Mouse (Mus musculus) liver, embryonic 11.5 days (tissue): ENCODE measurements around the gene Pemt. TPM values are rescaled to one million over a fixed set of nuclear protein-coding genes. Genes with fewer than 3 reads are reported as not detected.
A peak's percentile ranks its signal among the peaks of the same experiment; 100 is the strongest.

Experiments used
- ATAC-seq: fragments of 200-750 bp; cut with Nextera tagmentation; replicated peaks from 2 replicates; pipeline ENCODE4 v1.8.0; 2017; ENCODE audit warnings: moderate number of reproducible peaks, mild to moderate bottlenecking, moderate TSS enrichment, moderate library complexity; ENCODE audit not compliant: low FRiP score
- DNase-seq: peaks from one replicate; pipeline ENCODE4 v3.0.0-alpha.2; 2017; ENCODE audit warnings: low spot score
- H3K27ac ChIP-seq: fragments of 300-500 bp; sonication (generic); 2 replicates; pipeline ENCODE4 v1.5.1; 2014; ENCODE audit warnings: mild to moderate bottlenecking, low read depth, low read length, control low read depth
- H3K27me3 ChIP-seq: fragments of 300-500 bp; sonication (generic); replicated peaks from 2 replicates; pipeline ENCODE4 v1.6.1; 2014; ENCODE audit warnings: low read length, mixed read lengths; ENCODE audit not compliant: control insufficient read depth, insufficient read depth
- H3K36me3 ChIP-seq: fragments of 300-500 bp; sonication (generic); 2 replicates; pipeline ENCODE4 v1.6.1; 2014; ENCODE audit warnings: mild to moderate bottlenecking, low read length, moderate library complexity, mixed read lengths; ENCODE audit not compliant: control insufficient read depth, insufficient read depth
- H3K4me1 ChIP-seq: fragments of 300-500 bp; sonication (generic); replicated peaks from 2 replicates; pipeline ENCODE4 v1.6.1; 2014; ENCODE audit warnings: low read length, mixed read lengths; ENCODE audit not compliant: control insufficient read depth, insufficient read depth
- H3K4me2 ChIP-seq: fragments of 300-500 bp; sonication (generic); 2 replicates; pipeline ENCODE4 v1.6.1; 2014; ENCODE audit warnings: mild to moderate bottlenecking, control low read depth, moderate library complexity
- H3K4me3 ChIP-seq: fragments of 300-500 bp; sonication (generic); 2 replicates; pipeline ENCODE4 v1.5.1; 2014; ENCODE audit warnings: low read depth, low read length, control low read depth
- H3K9ac ChIP-seq: fragments of 300-500 bp; sonication (generic); 2 replicates; pipeline ENCODE4 v1.6.1; 2014; ENCODE audit warnings: low read depth, low read length, control low read depth
- H3K9me3 ChIP-seq: fragments of 300-500 bp; sonication (generic); 2 replicates; pipeline ENCODE4 v1.6.1; 2016; ENCODE audit warnings: low read length, inconsistent platforms, mixed read lengths; ENCODE audit not compliant: control insufficient read depth
- WGBS: fragments of 180-500 bp; shearing (Covaris S2); extraction: QIAGEN DNeasy Blood & Tissue Kit; methylation state at CpG from one replicate; pipeline ENCODE4 v1.1.7; 2014; 5-methylcytosine and 5-hydroxymethylcytosine counted together
- polyA plus RNA-seq: library from polyadenylated mRNA; unstranded; fragments of >200 nt; fragmentation: Nextera tagmentation; extraction: Ambion mirVana; gene quantifications from 2 replicates; pipeline ENCODE4 v1.2.1, GENCODE M21; 2014

Gene Pemt
- polyA plus RNA-seq, 1 experiment from 2014 or later: 9.4 TPM

DNA sequence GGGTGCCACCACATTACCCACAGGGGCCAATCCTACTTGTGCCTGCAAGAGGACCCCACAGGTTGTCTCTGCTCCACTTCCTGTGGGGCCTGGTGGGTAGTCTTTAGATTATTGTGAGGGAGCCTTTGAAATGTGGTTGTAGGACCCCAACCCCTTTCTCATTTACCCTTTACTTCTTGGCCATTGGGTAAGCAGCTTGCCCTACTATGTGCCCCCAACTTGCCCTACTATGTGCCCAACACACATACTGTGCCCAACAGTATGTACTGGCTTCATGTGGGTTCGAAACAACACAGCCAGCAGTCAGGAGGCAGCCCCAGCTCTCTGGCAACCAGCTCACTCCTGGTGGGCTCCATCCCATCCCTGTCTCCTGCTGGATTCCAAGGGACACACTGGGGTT, 78.5 kb downstream of the Pemt start:
- ATAC-seq (no peak), DNase-seq (no peak)
- Histone ChIP-seq H3K9me3 (no peaks in the 10 kb centered on the region), H3K4me3 (no peak overlapping the region), H3K9ac (no peak overlapping the region), H3K27me3 (peaks cover 17% of the 10 kb centered on the region), H3K4me2 (no peak overlapping the region), H3K36me3 (no peaks in the 10 kb centered on the region), H3K4me1 (peaks cover 25% of the 10 kb centered on the region), H3K27ac (no peak overlapping the region)
- WGBS: 90% methylated on average over 1 of the region's 1 CpGs

DNA sequence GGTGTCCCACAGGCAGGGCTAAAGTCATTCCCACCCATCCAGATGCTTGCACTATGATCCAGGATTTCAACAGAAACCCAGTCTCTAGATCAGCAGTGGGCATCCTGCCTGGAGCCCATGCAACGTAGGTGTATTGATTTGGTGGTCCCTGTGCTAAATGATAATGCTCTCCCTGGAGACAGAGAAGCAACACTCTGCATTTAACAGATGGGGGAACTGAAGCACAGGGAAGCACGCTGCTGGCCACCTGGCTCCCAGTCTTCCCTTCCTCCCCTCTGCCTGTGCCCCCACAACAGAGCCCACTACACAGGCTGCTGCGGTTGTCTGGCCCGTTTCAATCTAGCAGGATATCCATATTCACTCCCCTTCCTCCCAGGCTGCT, 80.2 kb downstream of the Pemt start:
- Histone ChIP-seq H3K27ac (no peak overlapping the region), H3K4me3 (no peak overlapping the region), H3K36me3 (peaks cover 2% of the 10 kb centered on the region; the same call in 1 of the 2 replicates), H3K27me3 (peaks cover 17% of the 10 kb centered on the region), H3K4me1 (peaks cover 25% of the 10 kb centered on the region), H3K9me3 (no peaks in the 10 kb centered on the region), H3K4me2 (peak overlapping the region; percentile 33), H3K9ac (no peak overlapping the region)
- no peak for DNase-seq
- no peak for ATAC-seq
- WGBS: 47% methylated on average over 4 of the region's 4 CpGs

DNA sequence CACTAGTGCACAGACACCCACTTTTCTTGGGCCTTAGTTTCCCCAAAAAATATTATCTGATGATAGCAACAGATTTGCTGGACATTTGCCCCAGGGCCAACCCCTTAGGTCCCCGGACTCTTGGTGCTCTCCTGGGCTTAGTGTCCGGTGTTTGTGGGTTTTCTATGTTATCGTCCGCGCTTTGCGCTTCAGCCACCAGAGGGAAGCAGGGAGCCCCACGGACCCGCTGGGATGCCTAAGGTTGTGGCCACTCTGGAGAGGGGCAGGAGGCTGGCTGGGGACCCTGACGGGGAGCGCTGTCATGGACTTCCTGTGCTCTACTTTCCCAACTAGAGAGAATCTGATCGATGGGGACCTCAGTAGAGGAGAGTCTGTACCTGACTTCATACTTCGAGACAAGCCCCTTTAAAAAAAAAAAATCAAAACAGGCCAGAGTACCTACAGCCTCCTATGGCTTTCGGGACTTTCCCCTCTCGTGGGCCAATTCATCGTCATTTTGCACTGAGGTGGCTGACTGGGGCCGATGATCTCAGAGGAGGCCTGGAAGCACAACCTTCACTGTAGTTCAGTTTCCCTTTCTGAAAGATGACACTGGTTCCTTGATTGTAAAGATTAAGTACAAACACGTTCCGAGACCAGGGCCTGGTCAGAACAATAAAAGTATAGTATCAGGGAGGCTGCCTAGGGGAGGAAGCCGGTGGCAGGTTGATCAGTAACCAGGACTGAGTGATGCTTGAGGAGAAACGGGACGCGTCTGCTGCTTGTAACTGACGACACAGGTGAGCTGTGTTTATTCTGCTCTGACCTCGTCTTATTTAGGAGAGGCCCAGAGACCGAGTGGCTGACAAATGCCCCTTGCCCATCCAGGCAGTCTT, 80.8 kb downstream of the Pemt start:
- peaks cover 7% of the 10 kb centered on the region; the same call in 1 of the 2 replicates for H3K36me3 ChIP-seq
- no peaks in the 10 kb centered on the region for H3K9me3 ChIP-seq
- peak overlapping the region; percentile 95 for H3K4me2 ChIP-seq
- peaks cover 28% of the 10 kb centered on the region for H3K4me1 ChIP-seq
- H3K4me3 ChIP-seq: peak overlapping the region; percentile 58
- H3K9ac ChIP-seq: peak overlapping the region; percentile 38
- peaks cover 17% of the 10 kb centered on the region for H3K27me3 ChIP-seq
- DNase-seq (peak; percentile 78), ATAC-seq (peak; percentile 78)
- H3K27ac ChIP-seq: peak overlapping the region; percentile 19; the same call in 1 of the 2 replicates
- 29% methylated on average over 25 of the region's 25 CpGs for WGBS

DNA sequence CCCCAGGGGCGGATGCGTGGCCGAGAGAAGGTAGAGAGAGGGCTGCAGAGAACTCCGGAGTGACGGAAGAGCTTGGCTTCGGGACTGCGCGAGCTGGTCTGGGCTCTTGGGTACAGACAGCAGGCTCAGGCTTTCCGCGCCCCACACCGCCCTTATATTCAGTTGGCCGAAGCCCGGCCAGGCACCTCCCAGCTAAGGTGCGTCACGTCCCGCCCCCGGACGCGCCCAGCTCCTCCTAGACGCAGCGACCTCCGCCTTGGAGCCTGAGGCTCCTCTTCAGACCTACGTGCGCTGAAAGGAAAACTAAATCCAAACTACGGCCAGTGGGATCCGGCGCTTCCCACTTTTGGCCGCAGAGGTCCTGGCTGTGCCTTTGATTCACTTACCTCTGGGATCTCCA, 81.5 kb downstream of the Pemt start, which contains the start of gene Rasd1:
Gene Rasd1, minus strand, starts transcription at position 127 of the 400 bp plus-strand sequence.
- Histone ChIP-seq H3K27me3 (peaks cover 17% of the 10 kb centered on the region), H3K9ac (peak within 1 kb of the TSS; percentile 38), H3K4me1 (peaks cover 29% of the 10 kb centered on the region), H3K4me2 (peak within 1 kb of the TSS; percentile 95), H3K36me3 (peaks cover 8% of the 10 kb centered on the region; the same call in 1 of the 2 replicates), H3K27ac (peak within 1 kb of the TSS; percentile 19; the same call in 1 of the 2 replicates), H3K4me3 (peak within 1 kb of the TSS; percentile 58), H3K9me3 (no peaks in the 10 kb centered on the region)
- DNase-seq: peak; percentile 75
- peak; percentile 91 for ATAC-seq
- under 1% methylated on average over 28 of the region's 28 CpGs for WGBS

DNA sequence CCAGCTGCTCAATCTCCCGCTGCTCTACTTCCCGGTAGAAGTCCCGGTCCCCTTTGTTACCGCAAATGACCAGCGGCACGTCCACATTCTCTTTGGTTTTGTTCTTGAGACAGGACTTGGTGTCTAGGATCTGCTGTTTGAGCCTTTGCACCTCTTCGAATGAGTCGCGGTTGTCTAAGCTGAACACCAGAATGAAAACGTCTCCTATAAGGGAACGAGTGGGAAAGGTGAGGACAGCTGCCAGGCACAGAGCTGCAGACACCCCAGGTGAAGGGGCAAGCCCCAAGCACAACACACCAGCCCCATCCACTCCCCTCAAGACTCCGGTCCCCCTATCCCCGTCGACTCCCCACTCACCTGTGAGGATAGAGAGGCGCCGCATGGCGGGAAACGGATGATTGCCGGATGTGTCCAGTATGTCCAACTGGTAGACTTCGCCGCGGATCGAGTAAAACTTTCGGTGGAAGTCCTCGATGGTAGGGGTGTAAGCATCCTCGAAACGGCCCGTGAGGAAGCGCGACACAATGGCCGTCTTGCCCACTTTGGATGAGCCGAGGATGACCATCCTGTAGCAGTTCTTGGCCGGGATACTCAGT, 82.0 kb downstream of the Pemt start:
- Histone ChIP-seq H3K4me3 (peak overlapping the region; percentile 58), H3K4me2 (peak overlapping the region; percentile 95), H3K4me1 (peaks cover 29% of the 10 kb centered on the region), H3K9me3 (no peaks in the 10 kb centered on the region), H3K27me3 (peaks cover 17% of the 10 kb centered on the region), H3K36me3 (peaks cover 8% of the 10 kb centered on the region; the same call in 1 of the 2 replicates), H3K27ac (no peak overlapping the region), H3K9ac (peak overlapping the region; percentile 38)
- WGBS: 3% methylated on average over 33 of the region's 33 CpGs
- ATAC-seq: peak; percentile 6; the same call in 1 of the 2 replicates
- peak; percentile 44 for DNase-seq

DNA sequence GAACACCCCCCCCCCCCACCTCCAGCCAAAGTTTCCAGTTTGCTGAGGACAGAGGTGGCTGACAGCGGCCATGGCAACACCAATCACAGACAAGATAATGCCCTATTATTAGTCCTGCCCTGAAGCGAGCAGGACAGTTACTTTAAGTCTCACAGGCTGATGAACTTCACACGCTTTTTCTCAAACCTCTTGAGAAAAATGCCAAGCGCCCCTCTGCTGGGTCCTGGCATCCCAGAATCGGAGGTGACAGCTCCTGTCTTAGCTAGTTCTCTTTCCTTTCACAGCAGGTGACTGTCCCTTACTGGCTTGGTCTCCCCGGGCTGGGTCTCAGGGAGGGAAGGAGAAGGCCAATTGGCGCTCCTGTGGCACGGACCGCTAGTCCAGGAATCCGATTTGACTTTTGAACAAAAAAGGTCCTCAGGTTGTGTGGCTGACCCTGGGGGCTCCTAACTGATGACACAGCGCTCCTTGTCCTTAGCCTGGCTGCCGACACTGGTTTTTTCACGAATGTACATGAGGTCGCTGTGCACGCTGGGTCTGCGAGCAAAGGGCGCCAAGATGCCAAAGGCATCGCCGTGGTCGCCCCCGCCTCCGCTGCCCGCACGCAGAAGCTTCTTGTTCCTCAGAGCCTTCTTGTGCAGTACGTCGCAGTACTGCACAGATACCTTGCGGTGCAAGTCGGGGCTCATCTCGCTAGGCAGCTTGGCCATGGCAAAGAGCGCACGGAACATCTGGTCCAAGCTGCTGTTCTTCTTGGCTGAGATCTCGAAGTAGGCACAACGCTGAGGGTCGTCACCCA, 82.7 kb downstream of the Pemt start:
- H3K4me1 ChIP-seq: peaks cover 29% of the 10 kb centered on the region
- H3K9me3 ChIP-seq: no peaks in the 10 kb centered on the region
- WGBS: 11% methylated on average over 34 of the region's 34 CpGs
- no peak for ATAC-seq
- peak overlapping the region; percentile 38 for H3K9ac ChIP-seq
- peaks cover 8% of the 10 kb centered on the region; the same call in 1 of the 2 replicates for H3K36me3 ChIP-seq
- H3K27me3 ChIP-seq: peaks cover 17% of the 10 kb centered on the region
- no peak overlapping the region for H3K27ac ChIP-seq
- peak overlapping the region; percentile 95 for H3K4me2 ChIP-seq
- no peak for DNase-seq
- peak overlapping the region; percentile 58 for H3K4me3 ChIP-seq

DNA sequence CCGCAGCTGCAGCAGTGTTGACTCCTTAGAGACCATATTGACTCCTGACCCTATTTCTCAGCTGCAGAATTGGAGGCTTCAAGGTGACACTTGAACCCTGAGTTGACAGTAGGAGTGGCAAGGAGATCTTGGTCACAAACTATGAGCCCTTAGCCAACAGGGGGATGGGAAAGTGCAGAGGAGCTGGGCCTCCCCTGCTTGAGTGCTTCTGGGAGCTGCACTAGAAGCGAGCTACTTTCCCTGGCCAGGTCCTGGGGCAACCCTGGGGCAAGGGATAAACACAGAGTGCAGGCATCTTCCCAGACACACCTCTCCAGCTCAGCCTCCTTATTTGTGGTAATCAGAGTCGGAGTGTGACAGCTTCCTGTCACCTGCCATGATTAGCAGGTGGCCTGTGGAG, 83.7 kb downstream of the Pemt start:
- Histone ChIP-seq H3K27ac (no peak overlapping the region), H3K4me3 (no peak overlapping the region), H3K27me3 (peaks cover 17% of the 10 kb centered on the region), H3K4me2 (no peak overlapping the region), H3K9ac (no peak overlapping the region), H3K4me1 (peaks cover 29% of the 10 kb centered on the region), H3K9me3 (no peaks in the 10 kb centered on the region), H3K36me3 (peaks cover 8% of the 10 kb centered on the region; the same call in 1 of the 2 replicates)
- ATAC-seq (no peak), DNase-seq (no peak)
- 78% methylated on average over 3 of the region's 3 CpGs for WGBS

DNA sequence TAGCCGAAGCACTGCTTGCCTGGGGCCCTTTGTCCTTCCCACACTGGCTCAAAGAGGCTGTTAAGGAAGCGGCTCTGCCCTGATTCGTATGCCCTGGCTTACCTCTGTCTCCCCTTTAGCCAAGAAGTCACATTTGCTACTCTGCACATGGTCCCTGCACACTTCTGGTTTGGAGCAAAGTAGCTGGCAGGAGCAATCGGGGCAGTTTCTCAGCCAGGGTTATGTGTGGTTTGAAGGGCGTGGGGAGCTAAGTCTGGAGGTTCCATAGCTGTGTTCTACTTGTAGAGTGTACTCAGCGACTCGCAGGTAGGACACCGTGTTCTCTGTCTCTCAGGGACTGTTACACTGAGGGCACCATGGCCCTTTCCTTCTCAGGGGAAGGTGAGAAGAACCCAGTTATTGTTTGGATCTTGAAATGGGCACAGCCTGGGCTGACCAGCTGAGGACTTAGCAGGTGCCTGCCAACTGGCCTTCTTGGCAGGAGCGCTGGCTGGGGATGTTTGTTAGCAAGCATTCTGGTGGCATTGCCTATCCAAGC, 84.9 kb downstream of the Pemt start:
- Histone ChIP-seq H3K4me2 (no peak overlapping the region), H3K27ac (no peak overlapping the region), H3K9me3 (no peaks in the 10 kb centered on the region), H3K4me1 (peaks cover 27% of the 10 kb centered on the region), H3K4me3 (no peak overlapping the region), H3K9ac (no peak overlapping the region), H3K27me3 (peaks cover 17% of the 10 kb centered on the region), H3K36me3 (peaks cover 8% of the 10 kb centered on the region; the same call in 1 of the 2 replicates)
- ATAC-seq: no peak
- 74% methylated on average over 9 of the region's 9 CpGs for WGBS
- DNase-seq: no peak
